Mouse (Mus musculus) lung, postnatal 14 days (tissue): ENCODE results near the gene Pkig.
A peak's percentile ranks its signal among the peaks of the same experiment; 100 is the strongest.
"Not testable (repeated sequence)": the region's sequence is repeated elsewhere in the genome, so short reads cannot be mapped to it uniquely, and the experiment has no call there.

Source experiments
- DNase-seq: peaks from one replicate; pipeline ENCODE4 v3.0.0; 2021

Gene Pkig

GRCm38 (mm10) chr2:163644047-163644446, 14.1 kb upstream of the Pkig start:
- no peak for DNase-seq

- peak; percentile 100 for DNase-seq
Observed at GRCm38 (mm10) chr2:163644575-163645385, 13.4 kb upstream of the Pkig start, which contains the start of gene Serinc3. TSS of gene Serinc3 (minus strand) at chr2:163645131.

GRCm38 (mm10) chr2:163645700-163646460, 12.3 kb upstream of the Pkig start:
- DNase-seq: no peak

- no peak for DNase-seq
Observed at GRCm38 (mm10) chr2:163646461-163647080, 11.6 kb upstream of the Pkig start.

DNA sequence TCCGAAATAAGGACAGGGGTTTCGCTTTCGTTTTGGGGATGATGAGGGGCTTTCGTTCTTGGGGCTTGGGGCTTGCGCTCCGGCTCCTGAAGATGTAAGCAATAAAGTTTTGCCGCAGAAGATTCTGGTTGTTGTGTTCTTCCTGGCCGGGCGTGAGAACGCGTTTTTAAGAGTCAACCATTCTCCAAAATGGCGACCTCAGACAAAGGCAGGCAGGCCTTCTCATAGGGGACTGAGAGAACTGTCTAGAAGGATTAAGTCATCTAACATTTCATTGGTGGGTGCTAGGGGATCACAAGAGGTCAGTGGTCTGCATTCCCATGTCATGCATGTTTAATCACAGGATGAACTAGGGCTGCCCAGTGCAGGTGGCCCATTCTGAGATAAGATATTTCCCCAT, 2.5 kb upstream of the Pkig start:
- DNase-seq: not testable (repeated sequence)

DNA sequence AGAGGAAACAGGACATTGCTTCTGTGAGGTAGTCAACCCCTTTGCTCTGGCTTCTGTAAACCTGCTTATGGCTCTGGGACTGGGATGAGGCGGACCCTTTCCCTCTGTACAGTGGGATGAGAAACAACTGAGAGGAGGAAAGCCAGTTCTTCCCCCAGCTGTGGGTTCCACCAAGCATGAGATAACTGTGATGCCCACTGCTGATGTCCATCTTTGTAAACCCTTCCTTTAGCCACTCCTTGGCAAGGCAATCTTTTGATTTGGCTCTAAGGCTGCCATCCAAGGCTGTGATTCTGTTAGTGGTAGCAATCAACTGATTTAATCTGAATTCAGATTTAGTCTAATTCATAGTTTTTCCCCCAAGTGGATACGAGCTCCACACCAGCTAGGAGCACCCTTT, 700 bp upstream of the Pkig start:
- no peak for DNase-seq

- DNase-seq: peak; percentile 52
Observed at GRCm38 (mm10) chr2:163658941-163659340, 755 bp downstream of the Pkig start.

GRCm38 (mm10) chr2:163659431-163659830, 1.2 kb downstream of the Pkig start:
- no peak for DNase-seq

GRCm38 (mm10) chr2:163660103-163660701, 2.0 kb downstream of the Pkig start:
- no peak for DNase-seq

- DNase-seq: no peak
Observed at GRCm38 (mm10) chr2:163661371-163661850, 3.2 kb downstream of the Pkig start.

GRCm38 (mm10) chr2:163662076-163662475, 3.9 kb downstream of the Pkig start:
- DNase-seq: no peak

DNA sequence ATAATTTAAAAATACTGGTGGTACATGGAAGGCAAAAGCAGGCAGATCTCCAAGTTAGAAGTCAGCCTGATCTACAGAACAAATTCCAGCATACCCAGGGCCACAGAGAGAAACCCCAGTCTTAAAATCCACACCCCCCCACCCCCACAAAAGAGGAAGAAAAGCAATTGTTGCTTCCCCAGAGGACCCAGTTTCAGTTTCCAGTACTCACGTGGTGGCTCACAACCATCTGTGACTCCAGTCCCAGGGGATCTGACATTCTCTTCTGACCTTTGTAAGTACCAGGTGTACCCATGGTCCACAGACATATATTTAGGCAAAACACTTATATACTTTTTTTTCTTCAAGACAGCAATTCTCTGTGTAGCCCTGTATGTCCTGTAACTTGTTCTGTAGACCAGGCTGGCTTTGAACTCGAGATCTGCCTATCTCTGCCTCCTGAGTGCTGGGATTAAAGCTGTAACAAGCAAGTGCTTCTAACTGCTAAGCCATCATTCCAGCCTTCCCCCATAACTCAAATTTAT, 4.6 kb downstream of the Pkig start:
- DNase-seq: no peak

GRCm38 (mm10) chr2:163663930-163664329, 5.7 kb downstream of the Pkig start:
- no peak for DNase-seq

GRCm38 (mm10) chr2:163667045-163667444, 8.9 kb downstream of the Pkig start:
- no peak for DNase-seq

- DNase-seq: no peak
Observed at GRCm38 (mm10) chr2:163670872-163671594, 12.8 kb downstream of the Pkig start.

- DNase-seq: no peak
Observed at GRCm38 (mm10) chr2:163674397-163674796, 16.2 kb downstream of the Pkig start.

DNA sequence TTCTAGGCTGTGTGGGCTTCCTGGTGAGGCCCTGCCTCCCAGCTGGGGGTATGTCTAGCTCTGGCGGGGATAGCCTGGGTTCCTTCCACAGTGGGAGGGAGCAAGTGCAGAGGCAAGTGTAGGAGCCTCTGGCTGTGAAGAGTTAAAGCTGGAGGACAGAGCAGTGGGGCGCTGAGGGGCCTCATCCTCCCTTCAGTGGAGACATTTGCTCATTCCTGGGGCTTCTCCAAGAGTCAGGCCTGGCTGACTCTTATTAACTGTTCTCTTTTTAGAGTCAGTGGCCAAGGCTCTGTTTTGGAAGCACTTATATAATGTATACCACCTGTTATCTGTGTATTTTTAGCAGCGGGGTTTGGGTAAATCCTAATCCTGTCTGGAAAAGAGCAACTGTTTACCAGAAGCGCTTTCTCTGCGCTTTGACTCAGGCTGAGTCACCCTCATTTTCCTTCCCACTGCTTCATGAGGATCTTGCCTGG, 17.0 kb downstream of the Pkig start:
- DNase-seq: no peak

GRCm38 (mm10) chr2:163675662-163676061, 17.5 kb downstream of the Pkig start:
- no peak for DNase-seq

DNA sequence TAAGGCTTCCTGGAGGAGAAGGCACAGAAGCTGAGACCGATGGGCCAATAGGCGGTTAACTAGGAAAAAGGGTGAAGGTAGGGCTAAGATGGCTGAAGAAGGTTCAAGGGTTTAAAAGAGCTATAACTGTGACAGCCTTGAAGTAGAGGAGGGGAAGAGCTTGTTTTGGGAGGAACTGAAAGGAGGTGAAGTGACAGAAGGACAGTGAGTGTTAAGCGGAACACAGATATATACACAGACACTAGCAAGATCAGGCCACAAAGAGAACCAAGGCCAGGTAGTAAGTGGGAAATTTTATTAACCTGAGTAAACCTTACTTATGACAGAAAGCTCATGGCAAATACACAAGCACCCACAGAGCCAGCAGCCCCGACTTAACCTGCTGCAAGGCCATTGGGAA, 18.1 kb downstream of the Pkig start:
- DNase-seq: no peak

DNA sequence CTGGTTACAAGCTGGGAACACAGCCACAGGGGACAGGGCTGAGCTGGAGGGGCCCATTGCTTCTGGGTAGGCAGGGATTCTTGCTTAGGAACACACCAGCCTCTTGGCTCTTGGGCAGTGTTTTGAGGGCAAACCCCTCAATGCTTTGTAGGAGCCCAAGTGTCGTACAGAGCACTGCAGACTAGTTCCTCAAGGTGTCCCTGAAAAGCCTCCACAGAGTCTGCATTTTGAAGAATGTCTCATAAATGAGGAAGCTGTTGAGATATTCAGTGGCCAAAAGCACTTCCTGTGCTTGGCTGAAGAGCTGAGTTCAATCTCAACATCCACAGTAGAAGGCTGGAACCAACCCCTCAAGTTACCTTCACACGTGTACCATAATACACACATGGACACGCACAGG, 18.6 kb downstream of the Pkig start:
- DNase-seq: no peak

DNA sequence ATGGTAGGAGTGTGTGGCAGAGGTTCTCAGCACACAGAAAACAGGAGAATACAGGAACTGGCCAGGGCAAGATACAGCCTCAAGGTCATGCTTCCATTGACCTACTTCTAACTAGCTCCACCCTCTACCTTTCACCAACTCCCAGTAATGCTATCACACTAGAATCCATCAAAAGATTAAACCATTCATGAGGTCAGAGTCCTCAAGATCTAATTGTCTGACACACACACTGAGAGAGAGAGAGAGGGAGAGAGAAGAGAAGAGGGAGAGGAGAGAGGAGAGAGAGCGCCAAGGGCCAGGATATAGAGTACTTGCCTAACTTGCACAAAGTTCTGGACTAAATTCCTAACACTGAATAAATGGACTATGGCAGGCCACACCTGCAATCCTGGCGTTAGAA, 24.2 kb downstream of the Pkig start:
- no peak for DNase-seq

DNA sequence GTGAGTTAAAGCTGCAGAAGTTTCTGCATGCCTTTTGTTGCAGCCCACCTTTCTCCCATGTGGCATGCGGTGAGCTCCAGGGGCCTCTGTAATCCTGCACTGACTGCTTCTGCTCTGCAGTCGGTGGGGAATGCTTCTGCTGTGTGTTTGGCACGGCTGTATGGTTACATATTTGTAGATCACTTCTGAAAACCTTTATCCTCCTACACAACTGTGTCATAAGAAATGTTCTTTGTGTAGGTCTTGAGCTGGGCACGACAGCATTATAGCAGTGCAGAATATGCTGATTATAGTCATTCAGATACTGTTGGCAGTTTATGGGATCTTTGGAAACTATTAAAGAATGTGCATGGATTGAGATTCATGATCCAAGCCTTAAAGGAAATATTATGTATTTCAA, 27.1 kb downstream of the Pkig start:
- DNase-seq: no peak
